Mouse (Mus musculus) ovary, postnatal 36 days (tissue): ENCODE data around the gene Csad.

Experiments
- DNase-seq: peaks from one replicate; pipeline ENCODE4 v3.0.0; 2022; ENCODE audit warnings: low spot score, mixed read lengths

The Csad gene

GRCm38 (mm10) chr15:102204674-102205505, at the start of gene Csad:
Gene Csad, minus strand, starts transcription at chr15:102204724.
- DNase-seq: no peak

GRCm38 (mm10) chr15:102250521-102250920, 46.0 kb upstream of the Csad start:
- no peak for DNase-seq

- no peak for DNase-seq
Observed at GRCm38 (mm10) chr15:102249967-102250366, 45.4 kb upstream of the Csad start.

- no peak for DNase-seq
Observed at GRCm38 (mm10) chr15:102249251-102249691, 44.7 kb upstream of the Csad start.

GRCm38 (mm10) chr15:102248812-102249191, 44.3 kb upstream of the Csad start:
- DNase-seq: no peak

- DNase-seq: no peak
Observed at GRCm38 (mm10) chr15:102248131-102248811, 43.7 kb upstream of the Csad start.

- DNase-seq: peak; percentile 79
Observed at GRCm38 (mm10) chr15:102247252-102248130, 43.0 kb upstream of the Csad start.

- DNase-seq: peak; percentile 94
Observed at GRCm38 (mm10) chr15:102246866-102247251, 42.3 kb upstream of the Csad start.

- peak; percentile 70 for DNase-seq
Observed at GRCm38 (mm10) chr15:102245891-102246741, 41.6 kb upstream of the Csad start.

- no peak for DNase-seq
Observed at GRCm38 (mm10) chr15:102245461-102245881, 40.9 kb upstream of the Csad start.

GRCm38 (mm10) chr15:102244306-102245191, 40.0 kb upstream of the Csad start:
- DNase-seq: peak; percentile 67

GRCm38 (mm10) chr15:102243229-102244190, 39.0 kb upstream of the Csad start:
- DNase-seq: peak; percentile 63

- DNase-seq: no peak
Observed at GRCm38 (mm10) chr15:102242404-102243228, 38.1 kb upstream of the Csad start.

- DNase-seq: no peak
Observed at GRCm38 (mm10) chr15:102240607-102241006, 36.1 kb upstream of the Csad start.

GRCm38 (mm10) chr15:102239851-102240250, 35.3 kb upstream of the Csad start:
- DNase-seq: no peak

GRCm38 (mm10) chr15:102239260-102239590, 34.7 kb upstream of the Csad start:
- peak; percentile 79 for DNase-seq

- no peak for DNase-seq
Observed at GRCm38 (mm10) chr15:102238543-102239259, 34.2 kb upstream of the Csad start.
